Mouse (Mus musculus) liver, adult 2 months (tissue): ENCODE measurements around the gene Defb6.

Experiments
- CTCF ChIP-seq: fragments of 200-500 bp; IDR thresholded peaks from 2 replicates; pipeline ENCODE4 v1.5.1; 2011; ENCODE audit warnings: low read depth, low read length, control low read depth
- POLR2A ChIP-seq: fragments of 200-500 bp; IDR thresholded peaks from 2 replicates; pipeline ENCODE4 v1.6.1; 2011; ENCODE audit warnings: low read length, control low read depth; ENCODE audit not compliant: insufficient read depth; ENCODE audit errors: extremely low read depth

GRCm38 (mm10) chr8:19238101-19238500, 12.8 kb downstream of the Defb6 start:
- TF ChIP-seq CTCF: no peak
- no peak for TF ChIP-seq POLR2A
